Mouse (Mus musculus) midbrain, embryonic 11.5 days (tissue): ENCODE results near the gene Mmp14. TPM values are rescaled to one million over a fixed set of nuclear protein-coding genes. Genes with fewer than 3 reads are reported as not detected.

Source experiments
- ATAC-seq: fragments of 200-750 bp; cut with Nextera tagmentation; 2 replicates; pipeline ENCODE4 v1.8.0; 2017; ENCODE audit warnings: moderate TSS enrichment, moderate library complexity; ENCODE audit not compliant: low FRiP score
- DNase-seq: peaks from one replicate; pipeline ENCODE4 v3.0.0; 2015; ENCODE audit warnings: low spot score; ENCODE audit errors: missing footprints
- H3K27ac ChIP-seq: fragments of 300-500 bp; sonication (generic); 2 replicates; pipeline ENCODE4 v1.5.1; 2014; ENCODE audit warnings: low read depth, low read length
- H3K27me3 ChIP-seq: fragments of 300-500 bp; sonication (generic); 2 replicates; pipeline ENCODE4 v1.6.1; 2014; ENCODE audit warnings: mild to moderate bottlenecking, low read length, moderate library complexity, mixed read lengths; ENCODE audit not compliant: control insufficient read depth, insufficient read depth
- H3K36me3 ChIP-seq: fragments of 300-500 bp; sonication (generic); 2 replicates; pipeline ENCODE4 v1.6.1; 2014; ENCODE audit warnings: mild to moderate bottlenecking, low read length, moderate library complexity, mixed read lengths; ENCODE audit not compliant: control insufficient read depth, insufficient read depth
- H3K4me1 ChIP-seq: fragments of 300-500 bp; sonication (generic); 2 replicates; pipeline ENCODE4 v1.6.1; 2014; ENCODE audit warnings: low read length; ENCODE audit not compliant: control insufficient read depth, insufficient read depth
- H3K4me2 ChIP-seq: fragments of 300-500 bp; sonication (generic); 2 replicates; pipeline ENCODE4 v1.6.1; 2014; ENCODE audit warnings: mild to moderate bottlenecking, moderate library complexity
- H3K4me3 ChIP-seq: fragments of 300-500 bp; sonication (generic); 2 replicates; pipeline ENCODE4 v1.5.1; 2014; ENCODE audit warnings: low read depth, low read length
- H3K9ac ChIP-seq: fragments of 300-500 bp; sonication (generic); 2 replicates; pipeline ENCODE4 v1.6.1; 2014; ENCODE audit warnings: low read length
- H3K9me3 ChIP-seq: fragments of 300-500 bp; sonication (generic); 2 replicates; pipeline ENCODE4 v1.6.1; 2016; ENCODE audit warnings: low read length; ENCODE audit not compliant: control insufficient read depth
- WGBS: fragments of 180-500 bp; shearing (Covaris S2); extraction: QIAGEN DNeasy Blood & Tissue Kit; methylation state at CpG from one replicate; pipeline ENCODE4 v1.1.7; 2014; 5-methylcytosine and 5-hydroxymethylcytosine counted together
- polyA plus RNA-seq: library from polyadenylated mRNA; unstranded; fragments of >200 nt; fragmentation: Nextera tagmentation; extraction: Ambion mirVana; gene quantifications from 2 replicates; pipeline ENCODE4 v1.2.1, GENCODE M21; 2014

Mmp14 gene
- polyA plus RNA-seq, 1 experiment from 2014 or later = 57.4 TPM

- Histone ChIP-seq H3K36me3 (no peaks in the 10 kb centered on the region), H3K27ac (no peak overlapping the region), H3K9ac (no peak overlapping the region), H3K27me3 (no peaks in the 10 kb centered on the region), H3K4me2 (no peak overlapping the region), H3K4me3 (no peak overlapping the region), H3K4me1 (no peaks in the 10 kb centered on the region), H3K9me3 (no peaks in the 10 kb centered on the region)
- DNase-seq (no peak), ATAC-seq (no peak)
- WGBS = 88% methylated on average over 11 of the region's 11 CpGs
Observed at GRCm38 (mm10) chr14:54454669-54455528, 23.5 kb downstream of the Mmp14 start.

GRCm38 (mm10) chr14:54457907-54458569 lies 26.6 kb downstream of the Mmp14 start:
- H3K4me2 ChIP-seq = no peak overlapping the region
- no peaks in the 10 kb centered on the region for H3K9me3 ChIP-seq
- no peaks in the 10 kb centered on the region for H3K4me1 ChIP-seq
- DNase-seq = no peak
- WGBS = 89% methylated on average over 14 of the region's 14 CpGs
- H3K4me3 ChIP-seq = no peak overlapping the region
- H3K27me3 ChIP-seq = no peaks in the 10 kb centered on the region
- H3K36me3 ChIP-seq = no peaks in the 10 kb centered on the region
- H3K27ac ChIP-seq = no peak overlapping the region
- no peak for ATAC-seq
- H3K9ac ChIP-seq = no peak overlapping the region

- H3K27me3 ChIP-seq = no peaks in the 10 kb centered on the region
- H3K4me1 ChIP-seq = peaks cover 9% of the 10 kb centered on the region
- H3K27ac ChIP-seq = no peak overlapping the region
- no peaks in the 10 kb centered on the region for H3K36me3 ChIP-seq
- no peaks in the 10 kb centered on the region for H3K9me3 ChIP-seq
- no peak overlapping the region for H3K4me3 ChIP-seq
- WGBS = 76% methylated on average over 4 of the region's 4 CpGs
- no peak overlapping the region for H3K4me2 ChIP-seq
- DNase-seq (no peak), ATAC-seq (no peak)
- no peak overlapping the region for H3K9ac ChIP-seq
Observed at GRCm38 (mm10) chr14:54462146-54462545, 30.7 kb downstream of the Mmp14 start.

GRCm38 (mm10) chr14:54463108-54463958 lies 31.9 kb downstream of the Mmp14 start:
- Histone ChIP-seq H3K4me2 (peak overlapping the region; percentile 93), H3K9ac (peak overlapping the region; percentile 79; the same call in 1 of the 2 replicates), H3K9me3 (no peaks in the 10 kb centered on the region), H3K27me3 (no peaks in the 10 kb centered on the region), H3K4me3 (peak overlapping the region; percentile 75), H3K4me1 (peaks cover 9% of the 10 kb centered on the region), H3K36me3 (no peaks in the 10 kb centered on the region), H3K27ac (no peak overlapping the region)
- 15% methylated on average over 12 of the region's 12 CpGs for WGBS
- peak; percentile 52 for ATAC-seq
- DNase-seq = no peak

GRCm38 (mm10) chr14:54463959-54464292 lies 32.5 kb downstream of the Mmp14 start, which contains the start of gene Lrp10:
TSS of gene Lrp10 (plus strand) at chr14:54464137.
- Histone ChIP-seq H3K4me1 (peaks cover 9% of the 10 kb centered on the region), H3K9ac (peak within 1 kb of the TSS; percentile 79), H3K27me3 (no peaks in the 10 kb centered on the region), H3K4me2 (peak within 1 kb of the TSS; percentile 93), H3K27ac (peak within 1 kb of the TSS; percentile 50; the same call in 1 of the 2 replicates), H3K36me3 (no peaks in the 10 kb centered on the region; the same call in 1 of the 2 replicates), H3K4me3 (peak within 1 kb of the TSS; percentile 75), H3K9me3 (no peaks in the 10 kb centered on the region)
- ATAC-seq (peak; percentile 94), DNase-seq (peak; percentile 98)
- WGBS = under 1% methylated on average over 35 of the region's 35 CpGs

- Histone ChIP-seq H3K4me1 (peaks cover 9% of the 10 kb centered on the region), H3K36me3 (peaks cover 2% of the 10 kb centered on the region; the same call in 1 of the 2 replicates), H3K27me3 (no peaks in the 10 kb centered on the region), H3K9ac (peak overlapping the region; percentile 79), H3K4me3 (peak overlapping the region; percentile 75), H3K27ac (peak overlapping the region; percentile 50; the same call in 1 of the 2 replicates), H3K4me2 (peak overlapping the region; percentile 93), H3K9me3 (no peaks in the 10 kb centered on the region)
- DNase-seq = peak; percentile 92
- WGBS = under 1% methylated on average over 50 of the region's 57 CpGs
- peak; percentile 84 for ATAC-seq
Observed at GRCm38 (mm10) chr14:54464293-54465005, 33.0 kb downstream of the Mmp14 start.

- Histone ChIP-seq H3K27me3 (no peaks in the 10 kb centered on the region; the same call in 1 of the 2 replicates), H3K4me2 (no peak overlapping the region), H3K9ac (no peak overlapping the region), H3K9me3 (no peaks in the 10 kb centered on the region), H3K4me3 (no peak overlapping the region), H3K27ac (no peak overlapping the region), H3K4me1 (no peaks in the 10 kb centered on the region; the same call in 1 of the 2 replicates), H3K36me3 (peaks cover 3% of the 10 kb centered on the region; the same call in 1 of the 2 replicates)
- ATAC-seq = no peak
- DNase-seq = no peak
- 79% methylated on average over 2 of the region's 2 CpGs for WGBS
Observed at GRCm38 (mm10) chr14:54471467-54471866, 40.1 kb downstream of the Mmp14 start.

- H3K27me3 ChIP-seq = peaks cover 3% of the 10 kb centered on the region
- H3K27ac ChIP-seq = no peak overlapping the region
- H3K36me3 ChIP-seq = peaks cover 3% of the 10 kb centered on the region; the same call in 1 of the 2 replicates
- H3K4me2 ChIP-seq = no peak overlapping the region
- DNase-seq (no peak), ATAC-seq (no peak)
- peaks cover 8% of the 10 kb centered on the region for H3K4me1 ChIP-seq
- H3K4me3 ChIP-seq = no peak overlapping the region
- no peak overlapping the region for H3K9ac ChIP-seq
- 83% methylated on average over 5 of the region's 5 CpGs for WGBS
- H3K9me3 ChIP-seq = no peaks in the 10 kb centered on the region
Observed at GRCm38 (mm10) chr14:54472671-54473070, 41.3 kb downstream of the Mmp14 start.
